Mouse (Mus musculus): ENCODE results near the gene Vamp9.

The Vamp9 gene

GRCm38 (mm10) chr5:99941776-99942502, 35.9 kb downstream of the Vamp9 start:
- peak; percentile 49 for DNase-seq (ENCODE audit: low spot score)

DNA sequence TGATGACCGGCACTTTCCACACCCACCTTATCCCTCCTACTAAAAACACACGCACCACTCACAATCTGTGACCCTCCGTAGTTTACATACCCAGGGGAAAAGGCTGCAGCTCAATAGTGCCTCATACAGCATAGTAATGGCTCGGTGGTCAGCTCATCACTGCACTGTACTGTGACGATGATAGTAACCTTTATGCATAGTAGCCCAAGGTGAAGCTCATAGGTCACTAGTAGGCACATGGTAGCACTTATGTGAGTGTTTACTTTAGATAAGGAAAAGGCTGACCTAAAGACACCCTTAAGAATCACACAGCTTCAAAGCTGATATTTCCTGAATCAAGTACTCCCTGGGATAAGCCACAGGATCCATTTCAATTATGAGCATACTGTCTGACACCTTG, 46.5 kb downstream of the Vamp9 start:
- no peak for DNase-seq (ENCODE audit: low spot score)

DNA sequence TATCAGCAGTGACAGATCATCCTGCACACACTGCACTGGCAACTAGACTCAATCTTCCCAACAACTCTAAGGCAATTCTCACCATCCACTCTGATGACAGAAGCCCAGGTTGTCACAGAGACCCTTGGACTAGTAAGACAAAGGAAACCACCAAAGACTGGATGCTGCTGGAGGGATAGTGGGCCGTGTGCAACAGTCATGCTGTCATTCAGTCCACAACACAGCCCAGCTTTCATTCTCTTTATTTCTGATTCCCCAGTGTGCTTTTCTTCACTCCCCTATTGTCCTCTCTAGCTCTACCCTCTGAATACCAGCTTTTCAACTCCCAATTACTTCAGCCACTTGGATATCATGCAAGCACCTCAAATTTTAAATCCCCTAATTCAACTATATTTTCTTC, 47.8 kb downstream of the Vamp9 start:
- no peak for DNase-seq (ENCODE audit: low spot score)

GRCm38 (mm10) chr5:99958666-99959065, 52.6 kb downstream of the Vamp9 start:
- no peak for DNase-seq (ENCODE audit: low spot score)

GRCm38 (mm10) chr5:99959236-99959936, 53.3 kb downstream of the Vamp9 start:
- no peak for DNase-seq (ENCODE audit: low spot score)

GRCm38 (mm10) chr5:99959960-99960359, 53.9 kb downstream of the Vamp9 start:
- no peak for DNase-seq (ENCODE audit: low spot score)

GRCm38 (mm10) chr5:99973941-99974340, 67.9 kb downstream of the Vamp9 start:
- no peak for DNase-seq (ENCODE audit: low spot score)

- DNase-seq (ENCODE audit: low spot score) = no peak
Observed at GRCm38 (mm10) chr5:99975061-99975460, 69.0 kb downstream of the Vamp9 start.

- no peak for DNase-seq (ENCODE audit: low spot score)
Observed at GRCm38 (mm10) chr5:99975776-99976175, 69.7 kb downstream of the Vamp9 start.

- no peak for DNase-seq (ENCODE audit: low spot score)
Observed at GRCm38 (mm10) chr5:99976334-99976955, 70.4 kb downstream of the Vamp9 start.

DNA sequence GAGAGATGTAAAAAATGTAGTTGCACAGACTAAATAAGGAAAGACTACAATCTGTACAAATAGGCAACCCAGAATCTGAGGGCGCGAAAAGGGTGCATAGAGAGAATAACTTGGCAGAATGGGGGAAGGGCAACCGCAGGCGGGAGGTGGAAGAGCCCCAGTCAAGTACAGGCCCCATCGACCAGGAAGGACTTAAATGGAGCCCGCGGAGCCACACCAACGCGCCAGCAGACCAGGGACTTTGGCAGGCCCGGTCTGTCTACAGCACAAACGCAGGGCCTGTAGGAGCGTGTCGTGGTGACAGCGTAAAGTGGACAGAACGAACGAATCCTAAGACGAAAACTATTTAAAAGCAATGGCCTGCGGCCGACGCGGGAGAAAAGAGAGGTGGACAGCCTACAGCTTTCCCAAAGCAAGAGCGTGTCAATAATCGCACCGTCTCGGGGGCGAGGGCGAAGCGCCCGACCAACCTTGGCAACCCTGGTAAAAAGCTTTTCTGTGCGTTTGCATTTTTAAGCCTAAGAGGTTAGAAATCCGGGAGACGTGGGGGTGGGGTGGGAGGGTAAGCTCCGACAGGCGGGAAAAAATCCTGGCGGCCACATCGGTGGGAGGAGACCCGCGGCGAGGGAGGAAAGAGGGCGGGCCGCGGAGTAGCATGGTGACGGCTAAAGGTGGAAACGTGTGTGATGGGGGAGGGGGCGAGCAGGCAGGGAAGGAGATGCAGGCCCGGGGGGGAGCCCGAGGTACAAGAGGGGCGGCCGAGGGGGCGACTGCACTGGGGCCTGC, 71.7 kb downstream of the Vamp9 start:
- peak; percentile 91 for DNase-seq (ENCODE audit: low spot score)

DNA sequence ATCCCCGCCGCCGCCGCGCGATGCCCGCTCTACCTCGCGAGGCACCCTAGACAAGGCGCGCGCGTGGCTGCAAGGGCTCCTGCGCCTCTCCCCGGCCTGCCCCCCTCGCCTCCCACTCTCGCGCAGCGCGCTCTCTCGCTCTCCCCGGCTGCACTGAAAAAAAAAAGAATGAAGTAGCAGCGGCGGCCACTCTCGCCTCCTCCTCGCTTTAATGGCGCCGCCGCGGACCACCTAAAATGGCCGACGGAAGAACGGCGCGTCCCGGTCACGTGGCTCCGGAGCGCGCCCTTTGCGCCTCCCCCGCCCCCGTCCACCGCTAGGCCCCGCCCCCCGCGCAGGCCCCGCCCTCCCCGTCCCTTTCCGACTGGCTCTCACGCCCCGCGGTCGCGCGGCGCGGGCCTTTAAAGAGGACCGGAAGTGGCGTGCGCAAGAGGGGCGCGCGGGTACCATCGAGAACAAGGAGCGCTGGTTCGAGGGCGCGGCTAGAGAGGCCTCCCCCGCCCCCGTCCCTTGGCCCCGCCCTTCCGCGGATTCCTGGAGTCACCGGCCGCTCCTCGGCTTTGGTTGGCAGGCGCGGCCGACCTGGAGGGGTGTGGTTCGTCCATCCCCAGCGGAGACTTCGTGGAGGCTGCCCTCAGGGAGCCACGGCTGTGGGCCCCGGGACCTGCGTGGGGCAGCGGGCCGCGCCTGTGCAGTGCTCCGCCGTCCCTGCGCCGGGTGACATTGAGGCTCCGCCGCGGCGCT, 72.8 kb downstream of the Vamp9 start, which contains the start of the genes Hnrnpd and 4930524J08Rik:
TSS of gene Hnrnpd (minus strand) at position 240 of the 744 bp plus-strand sequence.
TSS of gene 4930524J08Rik (plus strand) at position 363 of the 744 bp plus-strand sequence.
- DNase-seq (ENCODE audit: low spot score) = peak; percentile 93

GRCm38 (mm10) chr5:99983452-99984061, 77.5 kb downstream of the Vamp9 start:
- DNase-seq (ENCODE audit: low spot score) = no peak

DNA sequence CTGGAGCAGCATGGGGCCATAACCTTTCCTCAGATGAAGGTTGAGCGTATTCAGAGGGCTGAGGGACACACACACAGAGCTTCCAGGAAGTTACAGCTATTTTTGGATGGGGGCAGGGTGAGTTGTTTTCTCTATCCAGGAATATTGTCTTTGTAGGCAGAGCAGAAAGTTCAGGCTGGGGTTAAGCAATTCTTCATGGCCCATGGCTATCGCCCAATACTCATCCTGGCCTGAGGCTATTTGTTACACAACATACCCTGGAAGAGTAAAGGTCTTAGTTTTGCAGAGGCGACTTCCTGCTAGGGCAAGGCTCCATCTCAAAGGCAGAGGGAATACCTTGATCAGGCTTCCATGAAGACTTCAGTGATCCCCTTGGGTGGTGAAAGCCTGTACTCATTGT, 88.1 kb downstream of the Vamp9 start:
- DNase-seq (ENCODE audit: low spot score) = no peak

DNA sequence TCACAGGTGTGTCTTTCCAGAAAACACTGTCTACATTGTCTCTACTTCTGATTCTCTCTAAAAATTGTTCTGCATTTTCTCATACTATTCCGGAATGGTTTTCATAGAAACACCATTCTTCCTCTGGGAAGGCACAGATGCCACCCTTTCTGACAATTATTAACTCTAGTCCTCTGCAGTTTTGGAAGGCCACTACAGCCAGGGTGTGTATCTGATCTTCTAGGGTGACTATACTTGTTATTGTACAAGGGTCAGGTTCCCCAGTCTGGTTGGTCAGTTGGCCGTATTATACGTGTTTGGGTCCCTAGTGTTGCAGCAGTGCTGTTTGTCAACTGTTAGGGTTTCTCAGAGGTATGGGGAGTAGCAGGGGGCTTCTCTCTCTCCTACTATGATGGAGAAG, 88.6 kb downstream of the Vamp9 start:
- no peak for DNase-seq (ENCODE audit: low spot score)

- no peak for DNase-seq (ENCODE audit: low spot score)
Observed at GRCm38 (mm10) chr5:100000048-100000447, 94.0 kb downstream of the Vamp9 start.

DNA sequence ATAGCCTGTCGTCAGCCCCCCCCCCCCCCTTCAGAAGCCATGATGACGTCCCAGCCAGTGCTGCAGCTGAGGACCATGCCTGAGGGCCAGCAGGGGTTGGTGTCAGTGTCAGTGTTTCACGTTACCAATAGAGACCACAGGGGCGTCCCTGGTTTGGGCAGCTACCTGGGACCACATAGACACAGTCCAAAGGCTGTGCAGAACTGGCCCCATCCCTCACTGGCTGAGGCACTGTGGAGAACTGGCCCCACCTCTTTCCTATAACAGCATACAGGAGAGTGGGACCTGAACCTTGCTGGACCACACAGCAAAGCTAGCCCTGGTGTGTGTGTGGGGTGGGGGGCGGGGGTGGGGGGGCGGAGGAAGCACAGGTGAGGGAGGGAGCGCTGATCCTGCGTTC, 94.4 kb downstream of the Vamp9 start:
- DNase-seq (ENCODE audit: low spot score) = no peak
